Mouse (Mus musculus) liver, adult 2 months (tissue): ENCODE results near the gene Hps6. TPM values are rescaled to one million over a fixed set of nuclear protein-coding genes. Genes with fewer than 3 reads are reported as not detected.

Experiments used
- DNase-seq: peaks from one replicate; pipeline ENCODE4 v3.0.0-alpha.2; 2011; ENCODE audit warnings: low read depth, low spot score; ENCODE audit errors: extremely low read depth
- H3K27ac ChIP-seq: fragments of 200-500 bp; replicated peaks from 2 replicates; pipeline ENCODE4 v1.5.1; 2012; ENCODE audit warnings: low read depth, mild to moderate bottlenecking, control low read depth, inconsistent platforms, low read length; ENCODE audit not compliant: insufficient read depth
- H3K27me3 ChIP-seq: fragments of 200-500 bp; 2 replicates; pipeline ENCODE4 v1.6.1; 2012; ENCODE audit warnings: mild to moderate bottlenecking, moderate library complexity, low read length, inconsistent platforms; ENCODE audit not compliant: control insufficient read depth, insufficient read depth
- H3K36me3 ChIP-seq: fragments of 200-500 bp; 2 replicates; pipeline ENCODE4 v1.6.1; 2012; ENCODE audit warnings: low read length, inconsistent platforms; ENCODE audit not compliant: control insufficient read depth, insufficient read depth
- H3K4me1 ChIP-seq: fragments of 200-500 bp; 2 replicates; pipeline ENCODE4 v1.6.1; 2011; ENCODE audit warnings: low read length; ENCODE audit not compliant: control insufficient read depth, insufficient read depth
- H3K4me3 ChIP-seq: fragments of 200-500 bp; 2 replicates; pipeline ENCODE4 v1.5.1; 2011; ENCODE audit warnings: low read depth, mild to moderate bottlenecking, control low read depth, low read length, moderate library complexity; ENCODE audit not compliant: insufficient read depth
- H3K79me2 ChIP-seq: fragments of 200-500 bp; 2 replicates; pipeline ENCODE4 v1.6.1; 2012; ENCODE audit warnings: inconsistent platforms, mild to moderate bottlenecking, low read length, moderate library complexity; ENCODE audit not compliant: control insufficient read depth, insufficient read depth
- H3K9ac ChIP-seq: fragments of 200-500 bp; 2 replicates; pipeline ENCODE4 v1.6.1; 2012; ENCODE audit warnings: low read depth, mild to moderate bottlenecking, control low read depth, inconsistent platforms, low read length
- CTCF ChIP-seq: fragments of 200-500 bp; IDR thresholded peaks from 2 replicates; pipeline ENCODE4 v1.5.1; 2011; ENCODE audit warnings: low read depth, low read length, control low read depth
- POLR2A ChIP-seq: fragments of 200-500 bp; IDR thresholded peaks from 2 replicates; pipeline ENCODE4 v1.6.1; 2011; ENCODE audit warnings: low read length, control low read depth; ENCODE audit not compliant: insufficient read depth; ENCODE audit errors: extremely low read depth
- WGBS: fragments of 180-500 bp; shearing (Covaris S2); methylation state at CpG from one replicate; pipeline ENCODE4 v1.1.7; 2018; 5-methylcytosine and 5-hydroxymethylcytosine counted together
- polyA plus RNA-seq: library from polyadenylated mRNA; depleted of rRNA; stranded (reverse); fragments of >200 nt; gene quantifications from 2 replicates; pipeline ENCODE4 v1.2.3, GENCODE M21; 2012
- total RNA-seq: library from RNA; depleted of rRNA; stranded (reverse); fragments of >200 nt; gene quantifications from 2 replicates; pipeline ENCODE4 v1.2.3, GENCODE M21; 2014

Gene Hps6
- total and polyA plus RNA-seq, 2 experiments, result 2.3 to 3.2 TPM

- Histone ChIP-seq H3K4me1 (peaks cover 12% of the 10 kb centered on the region), H3K36me3 (peaks cover 17% of the 10 kb centered on the region), H3K9ac (no peak overlapping the region), H3K4me3 (no peak overlapping the region), H3K27ac (no peak overlapping the region), H3K79me2 (peaks cover 2% of the 10 kb centered on the region; the same call in 1 of the 2 replicates), H3K27me3 (no peaks in the 10 kb centered on the region)
- no peak for TF ChIP-seq POLR2A
- TF ChIP-seq CTCF, result no peak
- WGBS, result 90% methylated on average over 26 of the region's 26 CpGs
- DNase-seq, result no peak
Observed at GRCm38 (mm10) chr19:46032731-46033510, 29.6 kb downstream of the Hps6 start.

- Histone ChIP-seq H3K36me3 (peaks cover 17% of the 10 kb centered on the region), H3K27me3 (no peaks in the 10 kb centered on the region), H3K79me2 (peaks cover 8% of the 10 kb centered on the region; the same call in 1 of the 2 replicates), H3K9ac (no peak overlapping the region), H3K4me1 (peaks cover 17% of the 10 kb centered on the region), H3K4me3 (no peak overlapping the region), H3K27ac (no peak overlapping the region)
- TF ChIP-seq CTCF (no peak), POLR2A (no peak)
- 95% methylated on average over 11 of the region's 11 CpGs for WGBS
- DNase-seq, result no peak
Observed at GRCm38 (mm10) chr19:46033911-46034310, 30.6 kb downstream of the Hps6 start.

- H3K79me2 ChIP-seq, result peaks cover 9% of the 10 kb centered on the region; the same call in 1 of the 2 replicates
- no peak for TF ChIP-seq POLR2A
- TF ChIP-seq CTCF, result no peak
- no peak overlapping the region for H3K4me3 ChIP-seq
- H3K4me1 ChIP-seq, result peaks cover 19% of the 10 kb centered on the region
- peaks cover 17% of the 10 kb centered on the region for H3K36me3 ChIP-seq
- DNase-seq, result no peak
- no peak overlapping the region for H3K27ac ChIP-seq
- WGBS, result 88% methylated on average over 13 of the region's 13 CpGs
- H3K9ac ChIP-seq, result no peak overlapping the region
- H3K27me3 ChIP-seq, result no peaks in the 10 kb centered on the region
Observed at GRCm38 (mm10) chr19:46035971-46036370, 32.7 kb downstream of the Hps6 start.

GRCm38 (mm10) chr19:46036477-46037242 is 33.4 kb downstream of the Hps6 start:
- H3K9ac ChIP-seq, result no peak overlapping the region
- H3K4me3 ChIP-seq, result no peak overlapping the region
- peaks cover 14% of the 10 kb centered on the region for H3K4me1 ChIP-seq
- H3K79me2 ChIP-seq, result peaks cover 9% of the 10 kb centered on the region; the same call in 1 of the 2 replicates
- H3K27ac ChIP-seq, result no peak overlapping the region
- TF ChIP-seq CTCF, result peak; percentile 23; the same call in 1 of the 2 replicates
- TF ChIP-seq POLR2A, result no peak
- H3K36me3 ChIP-seq, result peaks cover 17% of the 10 kb centered on the region
- WGBS, result 84% methylated on average over 13 of the region's 13 CpGs
- no peak for DNase-seq
- no peaks in the 10 kb centered on the region for H3K27me3 ChIP-seq

GRCm38 (mm10) chr19:46037243-46037924 is 34.1 kb downstream of the Hps6 start:
- Histone ChIP-seq H3K27ac (no peak overlapping the region), H3K36me3 (peaks cover 17% of the 10 kb centered on the region), H3K4me1 (peaks cover 12% of the 10 kb centered on the region), H3K9ac (no peak overlapping the region), H3K4me3 (no peak overlapping the region), H3K27me3 (no peaks in the 10 kb centered on the region), H3K79me2 (peaks cover 13% of the 10 kb centered on the region; the same call in 1 of the 2 replicates)
- 60% methylated on average over 6 of the region's 6 CpGs for whole genome bisulfite sequencing
- no peak for DNase-seq
- TF ChIP-seq POLR2A (no peak), CTCF (no peak)
